In genomic region chr2:156729537-156730469, GRCm38 (mm10) we compare ENCODE assay signal across 7 mouse cellular contexts. TPM values are rescaled to one million over a fixed set of nuclear protein-coding genes. Genes with fewer than 3 reads are reported as not detected.
DNase-seq lines count a peak whose midpoint lies in the region; ATAC-seq and TF ChIP-seq lines count a peak whose summit lies in the region.

No protein-coding gene starts in this region.

- H3K9me3 ChIP-seq in embryonic facial prominence, embryonic 11.5 days (replicated peaks; ENCODE audit: control insufficient read depth, low read length): no peaks in the 10 kb centered on the region
- no peaks in the 10 kb centered on the region for H3K9me3 ChIP-seq in limb, embryonic 13.5 days

- peak; percentile 46; the same call in 1 of the 2 replicates for ATAC-seq in embryonic facial prominence, embryonic 11.5 days (replicated peaks; ENCODE audit: insufficient number of reproducible peaks, low FRiP score, low TSS enrichment, low read depth)
- ATAC-seq in limb, embryonic 13.5 days (ENCODE audit: low FRiP score, low read depth): no peak

- no peak overlapping the region for H3K9ac ChIP-seq in embryonic facial prominence, embryonic 11.5 days (replicated peaks; ENCODE audit: low read length)
- 0 out of 2 replicates have a peak overlapping the region, but pooled peaks have one; percentile 19 for H3K9ac ChIP-seq in limb, embryonic 13.5 days

- 0 out of 2 replicates have a peak, but pooled peaks have one; percentile 25 for TF ChIP-seq POLR2A in small intestine, adult 2 months (IDR thresholded peaks at IDR 0.05; ENCODE audit: low read depth, low read length)

- no peak overlapping the region for H3K4me3 ChIP-seq in embryonic facial prominence, embryonic 11.5 days (ENCODE audit: low read depth, low read length)
- no peak overlapping the region for H3K4me3 ChIP-seq in limb, embryonic 13.5 days
- peak overlapping the region; percentile 67 for H3K4me3 ChIP-seq in small intestine, adult 2 months (ENCODE audit: low read depth, low read length)

- no peak overlapping the region for H3K4me2 ChIP-seq in embryonic facial prominence, embryonic 11.5 days (ENCODE audit: low read depth, low read length)
- H3K4me2 ChIP-seq in limb, embryonic 13.5 days (replicated peaks): no peak overlapping the region; the same call in 1 of the 2 replicates

- peak; percentile 35 for DNase-seq in retina, postnatal 1 day
- no peak for DNase-seq in retina, embryonic 14.5 days (ENCODE audit: low spot score)
- no peak for DNase-seq in embryonic facial prominence, embryonic 11.5 days (ENCODE audit: low spot score)
- DNase-seq in thymus, postnatal 0 days (ENCODE audit: low spot score): no peak
- DNase-seq in adrenal gland, adult 8-10 months: no peak

- whole genome bisulfite sequencing in embryonic facial prominence, embryonic 11.5 days: 36% methylated on average over 9 of the region's 10 CpGs
- WGBS in limb, embryonic 13.5 days: 62% methylated on average over 8 of the region's 10 CpGs
- 9% methylated on average over 9 of the region's 10 CpGs for WGBS in small intestine, adult 2 months

- H3K36me3 ChIP-seq in embryonic facial prominence, embryonic 11.5 days (replicated peaks; ENCODE audit: control insufficient read depth, insufficient read depth, low read depth, low read length): no peaks in the 10 kb centered on the region; the same call in 1 of the 2 replicates
- peaks cover 7% of the 10 kb centered on the region for H3K36me3 ChIP-seq in limb, embryonic 13.5 days
- H3K36me3 ChIP-seq in small intestine, adult 2 months (ENCODE audit: control insufficient read depth, insufficient read depth, low read length): no peaks in the 10 kb centered on the region

- H3K27ac ChIP-seq in embryonic facial prominence, embryonic 11.5 days (replicated peaks; ENCODE audit: low read depth, low read length): no peak overlapping the region
- no peak overlapping the region for H3K27ac ChIP-seq in limb, embryonic 13.5 days
- H3K27ac ChIP-seq in small intestine, adult 2 months (ENCODE audit: insufficient read depth, low read depth, low read length): peak overlapping the region; percentile 79

- peaks cover 12% of the 10 kb centered on the region for H3K4me1 ChIP-seq in embryonic facial prominence, embryonic 11.5 days (ENCODE audit: control insufficient read depth, insufficient read depth, low read length)
- peaks cover 71% of the 10 kb centered on the region for H3K4me1 ChIP-seq in limb, embryonic 13.5 days
- peaks cover 38% of the 10 kb centered on the region for H3K4me1 ChIP-seq in small intestine, adult 2 months (ENCODE audit: control insufficient read depth, insufficient read depth, insufficient read length, low read length)

- TF ChIP-seq CTCF in small intestine, adult 2 months (IDR thresholded peaks at IDR 0.05; ENCODE audit: extremely low read depth, insufficient read length, insufficient replicate concordance, low read depth, low read length): no peak

- no peaks in the 10 kb centered on the region for H3K27me3 ChIP-seq in embryonic facial prominence, embryonic 11.5 days (ENCODE audit: control insufficient read depth, insufficient read depth, low read length)
- no peaks in the 10 kb centered on the region for H3K27me3 ChIP-seq in limb, embryonic 13.5 days
- H3K27me3 ChIP-seq in small intestine, adult 2 months (ENCODE audit: control insufficient read depth, insufficient read depth, low read length): no peaks in the 10 kb centered on the region

RNA-seq across cellular contexts. Expression of gene Myl9, which starts 45.4 kb away (rescaled TPM):
- polyA plus RNA-seq in embryonic facial prominence, embryonic 11.5 days (2014; fragmentation: Nextera tagmentation; extraction: Ambion mirVana): 128 and 151 TPM in 2 replicates
- polyA plus RNA-seq in limb, embryonic 13.5 days (2015; fragmentation: Nextera tagmentation; extraction: Ambion mirVana): 201 and 204 TPM in 2 replicates
- 391 and 410 TPM in 2 replicates for polyA plus RNA-seq in small intestine, adult 2 months (2012; rRNA removed)
- polyA plus RNA-seq in thymus, postnatal 0 days (2015; fragmentation: Nextera tagmentation; extraction: Ambion mirVana): 20.6 and 27.1 TPM in 2 replicates
- total RNA-seq in adrenal gland, adult 8-10 months (2022): 10 to 100 TPM; 37.2 to 58.6 (median 47.9) TPM
